ENCODE assay signal across 17 mouse cellular contexts in genomic region chr8:91323511-91323910, GRCm38 (mm10). TPM values are rescaled to one million over a fixed set of nuclear protein-coding genes. Genes with fewer than 3 reads are reported as not detected.
A peak's percentile ranks its signal among the peaks of the same experiment; 100 is the strongest.
DNase-seq lines count a peak whose midpoint lies in the region; ATAC-seq and TF ChIP-seq lines count a peak whose summit lies in the region.
"Had no signal": no experiment of that assay in that cellular context is flagged by ENCODE, and none has a peak within 500 bp of the region (broad histone marks: within the 10 kb centered on the region; RNA-seq: fewer than 3 reads in every experiment).

No protein-coding gene starts in this region.

- H3K9me3 ChIP-seq in limb, embryonic 10.5 days (replicated peaks): no peaks in the 10 kb centered on the region
- H3K9me3 ChIP-seq: hindbrain, embryonic 10.5 days; intestine, embryonic 15.5 days; midbrain, embryonic 13.5 days had no signal

- ATAC-seq in frontal cortex, adult (ENCODE audit: low TSS enrichment): peak; percentile 84
- no peak for ATAC-seq in CD4-positive, CD25-positive, alpha-beta regulatory T cell, adult 4 months
- ATAC-seq: intestine, embryonic 15.5 days; midbrain, embryonic 13.5 days had no signal

- H3K36me3 ChIP-seq in limb, embryonic 10.5 days: peaks cover 27% of the 10 kb centered on the region
- H3K36me3 ChIP-seq: intestine, embryonic 15.5 days had no signal

- WGBS in limb, embryonic 10.5 days: 96% methylated on average over 7 of the region's 7 CpGs

- no peak for TF ChIP-seq CTCF in layer of hippocampus, adult 2 months (conservative IDR thresholded peaks at IDR 0.05)

- no peak overlapping the region for H3K4me3 ChIP-seq in layer of hippocampus, adult 2 months
- no peak overlapping the region for H3K4me3 ChIP-seq in limb, embryonic 10.5 days
- H3K4me3 ChIP-seq: erythroblast, embryonic 14.5 days; hindbrain, embryonic 10.5 days; intestine, embryonic 15.5 days; midbrain, embryonic 13.5 days had no signal

- DNase-seq in frontal cortex, postnatal 10 days (ENCODE audit: low spot score in 2 of 2): no peak
- peak; percentile 32 to 36 for DNase-seq in layer of hippocampus, adult 2 months (ENCODE audit: low spot score in 2 of 2)
- DNase-seq in layer of hippocampus, adult 9-10 months (ENCODE audit: low spot score): no peak
- DNase-seq in cerebellum, postnatal 25 days: peak; percentile 42 to 61
- peak; percentile 81 for DNase-seq in skeletal muscle tissue, adult 2 months (ENCODE audit: low read depth, low spot score)
- no peak for DNase-seq in limb, embryonic 10.5 days (ENCODE audit: low spot score)
- DNase-seq: adrenal gland, postnatal 25 days; B cell, adult 2 months; lung, postnatal 36 days; spleen, adult 18-20 months had no signal

- peak overlapping the region; percentile 54; the same call in 1 of the 2 replicates for H3K27ac ChIP-seq in layer of hippocampus, adult 2 months
- H3K27ac ChIP-seq in limb, embryonic 10.5 days: no peak overlapping the region
- H3K27ac ChIP-seq: intestine, embryonic 15.5 days; liver, embryonic 14.5 days; midbrain, embryonic 13.5 days had no signal

- H3K27me3 ChIP-seq in limb, embryonic 10.5 days (ENCODE audit: low read depth, poor library complexity, severe bottlenecking): no peaks in the 10 kb centered on the region
- H3K27me3 ChIP-seq: intestine, embryonic 15.5 days; midbrain, embryonic 13.5 days had no signal

- H3K4me1 ChIP-seq in limb, embryonic 10.5 days: peaks cover 18% of the 10 kb centered on the region
- H3K4me1 ChIP-seq: intestine, embryonic 15.5 days had no signal

RNA-seq across cellular contexts. Expression of gene Fto, which starts 10.2 kb away (rescaled TPM):
- total RNA-seq in layer of hippocampus, adult 2 months (2021): 100 to 1,000 TPM; 146 to 151 TPM
- 100 to 1,000 TPM in 1 of 2 experiments, 10 to 100 TPM in 1; 86.2 to 118 TPM for polyA plus RNA-seq in CD4-positive, CD25-positive, alpha-beta regulatory T cell, adult 4 months (2017; shearing (Covaris generic))
- 82.4 and 100 TPM in 2 replicates for polyA plus RNA-seq in limb, embryonic 10.5 days (2016; fragmentation: Nextera tagmentation; extraction: Ambion mirVana)

RNA-seq across cellular contexts. Expression of gene Rpgrip1l, which starts 10.4 kb away (rescaled TPM):
- 10 to 100 TPM; 21.6 to 25.4 TPM for total RNA-seq in layer of hippocampus, adult 2 months (2021)
- polyA plus RNA-seq in CD4-positive, CD25-positive, alpha-beta regulatory T cell, adult 4 months (2017; shearing (Covaris generic)): 1 to 10 TPM; 2.6 to 2.7 TPM
- polyA plus RNA-seq in limb, embryonic 10.5 days (2016; fragmentation: Nextera tagmentation; extraction: Ambion mirVana): 11.8 and 13.1 TPM in 2 replicates

Comparison
In these comparisons a context has a peak if more than half of its experiments do, and no peak if none do; other contexts are left out.
1. DNase-seq: peak in layer of hippocampus, adult 2 months (2 of 2), cerebellum, postnatal 25 days (2 of 2) and skeletal muscle tissue, adult 2 months (single experiment); none in frontal cortex, postnatal 10 days (0 of 2), layer of hippocampus, adult 9-10 months (single experiment) and limb, embryonic 10.5 days (single experiment).